Mouse (Mus musculus) forebrain, embryonic 14.5 days (tissue): Measurements from ENCODE around the gene Prr12. TPM values are rescaled to one million over a fixed set of nuclear protein-coding genes. Genes with fewer than 3 reads are reported as not detected.

Experiments used
- ATAC-seq: fragments of 200-750 bp; cut with Nextera tagmentation; 2 replicates; pipeline ENCODE4 v1.8.0; 2017; ENCODE audit warnings: mild to moderate bottlenecking, moderate library complexity
- DNase-seq: peaks from one replicate; pipeline ENCODE4 v3.0.0-alpha.2; 2015; ENCODE audit warnings: low spot score
- H3K27ac ChIP-seq: fragments of 300-500 bp; sonication (generic); 2 replicates; pipeline ENCODE4 v1.5.1; 2014; ENCODE audit warnings: low read depth, mild to moderate bottlenecking, control low read depth, low read length, moderate library complexity
- H3K27me3 ChIP-seq: fragments of 300-500 bp; sonication (generic); replicated peaks from 2 replicates; pipeline ENCODE4 v1.6.1; 2014; ENCODE audit warnings: low read length, control low read depth, mixed read lengths; ENCODE audit not compliant: control insufficient read depth, insufficient read depth
- H3K36me3 ChIP-seq: fragments of 300-500 bp; sonication (generic); 2 replicates; pipeline ENCODE4 v1.6.1; 2014; ENCODE audit warnings: low read length, control low read depth; ENCODE audit not compliant: control insufficient read depth, insufficient read depth
- H3K4me1 ChIP-seq: fragments of 300-500 bp; sonication (generic); 2 replicates; pipeline ENCODE4 v1.6.1; 2014; ENCODE audit warnings: antibody characterized with exemption, low read length, control low read depth; ENCODE audit not compliant: control insufficient read depth, insufficient read depth
- H3K4me2 ChIP-seq: fragments of 300-500 bp; sonication (generic); 2 replicates; pipeline ENCODE4 v1.6.1; 2014; ENCODE audit warnings: mild to moderate bottlenecking, control low read depth, low read length
- H3K4me3 ChIP-seq: fragments of 300-500 bp; sonication (generic); 2 replicates; pipeline ENCODE4 v1.5.1; 2014; ENCODE audit warnings: low read depth, low read length, control low read depth
- H3K9ac ChIP-seq: fragments of 300-500 bp; sonication (generic); 2 replicates; pipeline ENCODE4 v1.6.1; 2014; ENCODE audit warnings: mild to moderate bottlenecking, low read length, control low read depth, moderate library complexity
- H3K9me3 ChIP-seq: fragments of 300-500 bp; sonication (generic); replicated peaks from 2 replicates; pipeline ENCODE4 v1.6.1; 2016; ENCODE audit warnings: low read length, control low read depth, mixed read lengths; ENCODE audit not compliant: control insufficient read depth
- WGBS: fragments of 180-500 bp; shearing (Covaris S2); extraction: QIAGEN DNeasy Blood & Tissue Kit; methylation state at CpG from one replicate; pipeline ENCODE4 v1.1.7; 2014; 5-methylcytosine and 5-hydroxymethylcytosine counted together
- polyA plus RNA-seq: library from polyadenylated mRNA; unstranded; fragments of >200 nt; fragmentation: Nextera tagmentation; extraction: Ambion mirVana; gene quantifications from 2 replicates; pipeline ENCODE4 v1.2.1, GENCODE M21; 2014

The Prr12 gene
- polyA plus RNA-seq, 1 experiment from 2014 or later = 13.6 TPM

DNA sequence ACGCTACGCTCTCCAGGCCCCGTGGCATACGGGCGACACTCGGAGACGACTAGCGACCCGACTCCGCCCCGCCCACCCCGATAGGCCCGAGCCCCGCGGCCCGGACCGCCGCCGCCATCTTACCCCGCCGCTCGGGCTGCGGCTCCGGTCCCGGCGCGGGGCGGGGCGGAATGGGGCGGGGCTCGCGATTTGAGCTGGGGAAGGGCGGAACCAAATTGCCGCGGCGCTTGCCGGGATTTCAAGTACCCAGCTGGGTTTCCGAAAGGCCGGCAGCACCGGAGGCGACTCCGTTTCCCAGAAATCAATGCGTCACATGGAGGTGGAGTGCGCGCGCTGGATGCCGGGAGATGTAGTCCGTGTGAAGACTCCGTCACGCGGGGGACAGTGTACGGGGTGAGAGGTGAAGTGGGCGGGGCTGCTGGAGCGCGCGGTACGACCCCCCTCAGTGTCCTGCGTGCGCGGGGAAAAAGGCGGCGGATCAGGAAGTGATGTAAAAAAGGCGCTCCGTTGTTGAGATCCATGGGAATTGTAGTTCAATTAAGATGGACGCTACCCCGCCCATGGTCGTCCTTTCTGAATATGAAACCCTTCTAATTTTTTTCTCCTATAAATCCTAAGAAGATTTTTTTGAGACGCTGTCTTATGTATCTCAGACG, 36.6 kb downstream of the Prr12 start, which contains the start of gene Scaf1:
Gene Scaf1, minus strand, starts transcription at position 407 of the 656 bp plus-strand sequence.
- H3K9me3 ChIP-seq = no peaks in the 10 kb centered on the region
- peak within 1 kb of the TSS; percentile 85 for H3K27ac ChIP-seq
- H3K36me3 ChIP-seq = peaks cover 29% of the 10 kb centered on the region
- H3K9ac ChIP-seq = peak within 1 kb of the TSS; percentile 92
- no peaks in the 10 kb centered on the region for H3K27me3 ChIP-seq
- peak within 1 kb of the TSS; percentile 95 for H3K4me3 ChIP-seq
- ATAC-seq (peak; percentile 94), DNase-seq (peak; percentile 100)
- H3K4me1 ChIP-seq = peaks cover 14% of the 10 kb centered on the region
- H3K4me2 ChIP-seq = peak within 1 kb of the TSS; percentile 76
- WGBS = 1% methylated on average over 63 of the region's 69 CpGs

DNA sequence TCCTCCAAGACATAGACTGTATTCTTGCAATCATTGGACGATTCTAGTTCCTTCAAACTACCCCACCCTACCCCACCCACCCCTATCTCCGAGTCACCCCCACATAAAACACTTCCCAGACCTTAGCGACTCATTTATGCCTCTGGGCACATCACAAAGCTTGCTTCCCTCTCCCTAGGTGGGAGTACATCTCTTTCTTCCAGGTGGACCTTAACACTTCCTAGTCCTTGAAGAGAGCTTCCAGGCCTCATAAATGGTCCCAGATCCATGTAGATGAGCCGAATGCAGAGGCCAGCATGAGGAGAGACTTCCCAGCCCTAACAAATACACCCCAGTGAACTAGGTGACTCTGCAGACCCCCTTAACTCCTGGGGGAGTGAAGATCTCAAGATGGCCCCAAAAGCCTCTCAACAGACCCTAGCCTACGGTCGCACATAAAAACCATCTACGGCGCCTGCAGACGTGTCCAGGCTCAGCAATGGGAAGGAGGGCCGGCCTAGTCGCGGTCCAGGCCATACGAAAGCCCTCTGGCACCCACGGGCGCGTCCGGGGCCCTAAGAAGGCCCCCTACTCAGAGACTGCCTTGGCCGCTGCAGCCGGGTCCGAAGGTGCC, 37.2 kb downstream of the Prr12 start:
- no peak for ATAC-seq
- H3K27me3 ChIP-seq = no peaks in the 10 kb centered on the region
- WGBS = 2% methylated on average over 20 of the region's 20 CpGs
- H3K27ac ChIP-seq = peak overlapping the region; percentile 82
- H3K36me3 ChIP-seq = peaks cover 35% of the 10 kb centered on the region
- H3K4me2 ChIP-seq = peak overlapping the region; percentile 76
- H3K4me3 ChIP-seq = peak overlapping the region; percentile 95
- peak overlapping the region; percentile 92 for H3K9ac ChIP-seq
- DNase-seq = no peak
- no peaks in the 10 kb centered on the region for H3K9me3 ChIP-seq
- peaks cover 14% of the 10 kb centered on the region for H3K4me1 ChIP-seq

- Histone ChIP-seq H3K9ac (peak overlapping the region; percentile 10; the same call in 1 of the 2 replicates), H3K27ac (no peak overlapping the region), H3K36me3 (peaks cover 49% of the 10 kb centered on the region), H3K9me3 (no peaks in the 10 kb centered on the region), H3K27me3 (no peaks in the 10 kb centered on the region), H3K4me3 (no peak overlapping the region), H3K4me1 (peaks cover 14% of the 10 kb centered on the region), H3K4me2 (no peak overlapping the region)
- DNase-seq = no peak
- WGBS = 94% methylated on average over 3 of the region's 3 CpGs
- ATAC-seq = no peak
Measured at GRCm38 (mm10) chr7:45014096-45014451, 38.6 kb downstream of the Prr12 start.

DNA sequence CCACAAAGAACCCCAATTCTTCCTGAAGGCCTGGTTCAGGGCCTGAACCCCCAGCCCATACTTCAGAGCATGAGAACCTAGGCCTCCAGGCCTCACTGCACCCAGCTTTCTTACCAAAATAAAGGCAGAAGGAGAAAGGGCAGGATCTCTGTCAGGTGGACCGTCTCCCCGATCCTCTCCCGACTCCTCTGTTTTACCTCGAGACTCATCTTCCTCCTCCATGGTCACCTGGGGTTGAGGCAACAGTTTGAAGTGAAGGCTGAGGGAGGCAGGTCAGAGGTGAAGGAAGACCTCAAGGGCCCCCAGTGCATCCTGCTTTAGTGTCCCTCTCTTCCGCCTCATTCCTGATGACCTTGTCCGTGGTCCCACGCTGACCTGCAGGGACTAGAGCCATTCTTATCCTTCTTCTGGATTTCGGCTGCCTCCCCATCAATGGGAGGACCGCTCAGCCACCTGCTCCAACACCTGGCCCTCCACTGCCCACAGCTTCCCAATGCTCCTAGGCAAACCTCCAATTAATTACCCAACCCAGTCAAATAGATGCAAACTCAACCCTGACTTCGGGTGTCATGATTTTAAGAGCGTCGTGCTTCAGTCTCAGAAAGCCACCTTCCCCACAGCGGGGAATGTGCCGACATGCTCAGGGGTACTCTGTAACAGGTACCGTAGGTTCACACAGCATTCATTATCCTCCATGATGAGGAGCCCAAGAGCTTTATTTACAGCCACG, 39.1 kb downstream of the Prr12 start:
- Histone ChIP-seq H3K9me3 (no peaks in the 10 kb centered on the region), H3K4me1 (peaks cover 14% of the 10 kb centered on the region), H3K4me3 (no peak overlapping the region), H3K27ac (no peak overlapping the region), H3K36me3 (peaks cover 54% of the 10 kb centered on the region), H3K4me2 (no peak overlapping the region), H3K9ac (peak overlapping the region; percentile 10; the same call in 1 of the 2 replicates), H3K27me3 (no peaks in the 10 kb centered on the region)
- 96% methylated on average over 16 of the region's 16 CpGs for WGBS
- DNase-seq = no peak
- no peak for ATAC-seq

- DNase-seq = no peak
- Histone ChIP-seq H3K9me3 (no peaks in the 10 kb centered on the region), H3K4me3 (no peak overlapping the region), H3K27ac (no peak overlapping the region), H3K9ac (no peak overlapping the region), H3K36me3 (peaks cover 61% of the 10 kb centered on the region), H3K4me1 (peaks cover 14% of the 10 kb centered on the region), H3K4me2 (no peak overlapping the region), H3K27me3 (no peaks in the 10 kb centered on the region)
- 87% methylated on average over 4 of the region's 4 CpGs for WGBS
- no peak for ATAC-seq
Measured at GRCm38 (mm10) chr7:45012824-45013223, 39.9 kb downstream of the Prr12 start.

DNA sequence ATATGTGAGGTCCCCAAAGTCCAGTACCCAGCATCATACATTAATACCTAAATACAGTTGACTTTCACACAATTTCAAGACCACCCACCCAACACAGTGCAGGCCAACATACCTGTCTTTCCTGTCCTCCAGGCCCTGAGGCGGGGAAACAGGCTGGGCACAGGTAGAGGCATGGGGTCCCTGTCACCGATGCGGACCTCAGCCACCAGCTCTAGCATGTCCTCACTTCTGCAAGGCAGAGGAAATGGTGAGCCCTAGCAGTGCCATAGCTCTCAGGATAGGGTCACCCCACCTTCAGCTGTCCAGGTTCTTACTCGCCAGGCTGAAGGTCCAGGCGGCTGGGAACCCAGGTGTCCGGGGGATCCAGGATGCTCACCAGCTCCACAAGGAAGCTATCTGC, 40.7 kb downstream of the Prr12 start:
- no peak overlapping the region for H3K9ac ChIP-seq
- H3K27me3 ChIP-seq = no peaks in the 10 kb centered on the region
- WGBS = over 99% methylated on average over 6 of the region's 6 CpGs
- ATAC-seq = no peak
- no peaks in the 10 kb centered on the region for H3K9me3 ChIP-seq
- H3K27ac ChIP-seq = no peak overlapping the region
- H3K4me3 ChIP-seq = no peak overlapping the region
- H3K4me1 ChIP-seq = peaks cover 10% of the 10 kb centered on the region
- no peak for DNase-seq
- H3K4me2 ChIP-seq = no peak overlapping the region
- peaks cover 69% of the 10 kb centered on the region for H3K36me3 ChIP-seq

DNA sequence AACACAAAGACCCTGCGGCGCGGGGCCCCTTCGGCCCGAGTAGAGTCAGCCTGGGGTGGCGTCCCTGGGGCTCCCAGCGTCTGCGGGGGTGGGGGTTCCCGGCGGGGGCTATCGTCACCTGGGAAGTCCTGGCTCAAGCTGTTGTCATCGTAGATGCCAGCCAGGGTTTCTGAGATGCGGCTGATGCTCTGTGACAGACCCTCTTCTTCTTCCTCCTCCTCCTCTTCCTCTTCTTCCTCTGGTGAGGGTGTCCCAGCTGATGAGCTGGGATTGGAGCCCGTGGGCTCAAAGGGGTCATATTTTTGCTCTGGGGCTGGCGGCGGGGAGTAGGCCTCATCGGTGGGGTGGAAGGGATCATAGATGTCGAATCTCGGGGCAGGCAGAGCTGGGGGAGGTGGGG, 44.3 kb downstream of the Prr12 start:
- WGBS = 97% methylated on average over 19 of the region's 19 CpGs
- DNase-seq (no peak), ATAC-seq (no peak)
- Histone ChIP-seq H3K36me3 (peaks cover 99% of the 10 kb centered on the region), H3K9me3 (no peaks in the 10 kb centered on the region), H3K4me2 (no peak overlapping the region), H3K27ac (no peak overlapping the region), H3K4me3 (no peak overlapping the region), H3K4me1 (no peaks in the 10 kb centered on the region), H3K27me3 (no peaks in the 10 kb centered on the region), H3K9ac (no peak overlapping the region)

DNA sequence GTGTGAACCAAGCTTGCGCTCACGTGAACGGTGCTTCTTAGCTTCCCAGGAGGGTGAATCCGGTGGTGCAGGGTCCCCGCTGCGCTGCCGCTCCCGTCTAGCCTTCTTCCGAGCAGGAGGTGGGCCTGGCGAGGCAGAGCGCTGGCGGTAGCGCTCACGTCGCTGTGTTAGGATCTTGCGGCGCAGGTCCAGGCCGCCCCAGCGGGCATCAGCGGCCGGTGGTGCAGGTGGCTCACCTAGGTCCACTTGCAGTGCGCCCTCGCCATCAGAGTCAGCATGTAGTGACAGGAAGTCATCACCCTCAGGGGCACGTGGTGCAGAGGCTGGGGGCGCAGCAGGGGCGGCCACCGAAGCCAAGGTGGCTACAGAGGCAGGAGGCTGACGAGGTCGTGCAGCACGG, 44.8 kb downstream of the Prr12 start:
- H3K4me1 ChIP-seq = no peaks in the 10 kb centered on the region
- ATAC-seq = no peak
- H3K9ac ChIP-seq = no peak overlapping the region
- no peak overlapping the region for H3K4me2 ChIP-seq
- H3K27me3 ChIP-seq = no peaks in the 10 kb centered on the region
- H3K9me3 ChIP-seq = no peaks in the 10 kb centered on the region
- WGBS = 95% methylated on average over 30 of the region's 30 CpGs
- H3K4me3 ChIP-seq = no peak overlapping the region
- peaks cover 99% of the 10 kb centered on the region for H3K36me3 ChIP-seq
- H3K27ac ChIP-seq = no peak overlapping the region
- no peak for DNase-seq

DNA sequence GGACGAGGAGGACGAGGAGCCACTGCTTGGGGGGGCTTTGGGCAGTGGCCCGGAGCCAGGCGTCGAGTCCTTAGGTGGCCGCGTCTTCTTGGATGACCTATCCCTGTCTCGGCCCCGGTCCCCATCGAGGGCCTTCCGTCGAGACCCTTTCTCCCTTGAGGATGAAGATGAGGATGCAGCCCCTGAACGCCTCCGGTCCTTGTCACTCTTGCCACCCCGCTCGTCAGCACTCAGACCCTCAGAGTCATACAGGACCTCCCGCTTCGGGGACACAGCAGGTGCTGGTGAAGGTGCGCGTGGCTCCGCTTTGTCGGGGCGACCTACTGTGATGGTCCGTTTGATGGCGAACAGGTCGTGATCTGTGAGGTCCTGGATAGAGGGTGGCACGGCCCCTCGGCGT, 45.5 kb downstream of the Prr12 start:
- Histone ChIP-seq H3K4me3 (no peak overlapping the region), H3K27me3 (no peaks in the 10 kb centered on the region), H3K4me2 (no peak overlapping the region), H3K9ac (no peak overlapping the region), H3K4me1 (no peaks in the 10 kb centered on the region), H3K27ac (no peak overlapping the region), H3K36me3 (peaks cover 99% of the 10 kb centered on the region), H3K9me3 (no peaks in the 10 kb centered on the region)
- ATAC-seq (no peak), DNase-seq (no peak)
- 97% methylated on average over 29 of the region's 29 CpGs for WGBS
